Mouse (Mus musculus) myocyte (in vitro differentiated cells): ENCODE measurements around the gene Rassf1.

Experiments
- CEBPB ChIP-seq: IDR thresholded peaks from 2 replicates; pipeline ENCODE4 v1.6.1; 2011; ENCODE audit warnings: mild to moderate bottlenecking, moderate library complexity; ENCODE audit not compliant: poor library complexity, insufficient read depth, severe bottlenecking
- E2F4 ChIP-seq: IDR thresholded peaks from one replicate; pipeline ENCODE4 v1.6.1; 2011; ENCODE audit warnings: mild to moderate bottlenecking, control low read depth, moderate library complexity; ENCODE audit not compliant: insufficient read depth
- MAX ChIP-seq: IDR thresholded peaks from one replicate; pipeline ENCODE4 v1.6.1; 2011; ENCODE audit warnings: low read depth, mild to moderate bottlenecking, control low read depth
- MYOD1 ChIP-seq, 3 experiments: IDR thresholded peaks; one replicate each; pipeline ENCODE4 v1.6.1; 2011; ENCODE audit warnings: control low read depth in 2 of 3, low read depth in 2 of 3, mild to moderate bottlenecking in 2 of 3, moderate library complexity in 1 of 3; ENCODE audit not compliant: insufficient read length in 2 of 3, control insufficient read depth in 1 of 3
- MYOG ChIP-seq, 3 experiments: IDR thresholded peaks; one replicate each; pipeline ENCODE4 v1.6.1; 2011; ENCODE audit warnings: control low read depth in 2 of 3, low read depth in 2 of 3, mild to moderate bottlenecking in 2 of 3; ENCODE audit not compliant: insufficient read length in 2 of 3, control insufficient read depth in 1 of 3, insufficient read depth in 1 of 3
- POLR2A ChIP-seq: IDR thresholded peaks from one replicate; pipeline ENCODE4 v1.6.1; 2011; ENCODE audit warnings: low read depth, mild to moderate bottlenecking, control low read depth, moderate library complexity; ENCODE audit not compliant: insufficient read length
- POLR2AphosphoS2 ChIP-seq: IDR thresholded peaks from one replicate; pipeline ENCODE4 v1.6.1; 2011; ENCODE audit warnings: low read depth, control low read depth; ENCODE audit not compliant: insufficient read length
- SRF ChIP-seq: IDR thresholded peaks from one replicate; pipeline ENCODE4 v1.6.1; 2011; ENCODE audit warnings: low read depth; ENCODE audit not compliant: control insufficient read depth, insufficient read length
- TCF12 ChIP-seq: IDR thresholded peaks from one replicate; pipeline ENCODE4 v1.6.1; 2011; ENCODE audit warnings: mild to moderate bottlenecking, control low read depth; ENCODE audit not compliant: poor library complexity, insufficient read depth, severe bottlenecking
- USF1 ChIP-seq: IDR thresholded peaks from one replicate; pipeline ENCODE4 v1.6.1; 2011; ENCODE audit warnings: low read depth, mild to moderate bottlenecking, control low read depth, moderate library complexity

DNA sequence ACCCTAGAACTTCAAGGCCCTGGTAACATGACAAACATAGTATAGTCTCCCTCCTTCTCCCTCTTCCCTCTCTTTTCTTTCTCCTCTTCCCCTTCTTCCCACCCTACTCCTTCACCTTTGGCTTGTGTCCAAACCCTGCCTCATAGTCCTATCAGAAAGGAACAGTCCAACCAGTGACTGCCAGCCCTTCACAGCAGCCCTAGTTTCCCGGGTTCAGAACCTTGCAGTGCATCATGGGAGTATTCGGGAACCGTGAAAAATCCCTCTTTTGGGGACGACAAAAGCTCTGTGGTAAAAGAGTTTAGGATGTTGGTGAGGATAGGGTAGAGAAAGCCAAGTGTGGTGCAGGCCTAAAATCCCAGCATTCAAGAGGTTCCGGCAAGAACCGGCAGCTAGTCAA lies 31.0 kb upstream of the Rassf1 start:
- TF ChIP-seq TCF12 (no peak), MYOD1 (IDR thresholded peaks at IDR 0.05; ENCODE audit: control insufficient read depth in 1 of 3, insufficient read length in 2 of 3, low read depth in 2 of 3) (no peak), POLR2A (no peak), POLR2AphosphoS2 (no peak), SRF (no peak), CEBPB (no peak), MYOG (IDR thresholded peaks at IDR 0.05; ENCODE audit: control insufficient read depth in 1 of 3, insufficient read depth in 1 of 3, insufficient read length in 2 of 3, low read depth in 2 of 3) (no peak), MAX (no peak), USF1 (no peak), E2F4 (no peak)
